Mouse (Mus musculus) CH12.LX (cell line): ENCODE results near the gene Cdc20. TPM values are rescaled to one million over a fixed set of nuclear protein-coding genes. Genes with fewer than 3 reads are reported as not detected.

Experiments
- DNase-seq: peaks from one replicate; pipeline ENCODE4 v3.0.0-alpha.2; 2013; ENCODE audit errors: extremely low read depth
- H3K27ac ChIP-seq: 2 replicates; pipeline ENCODE4 v1.5.1; 2012; ENCODE audit warnings: low read depth, mild to moderate bottlenecking, control low read depth, moderate library complexity; ENCODE audit not compliant: insufficient read depth
- H3K27me3 ChIP-seq: replicated peaks from 2 replicates; pipeline ENCODE3; 2012; ENCODE audit warnings: inconsistent platforms
- H3K36me3 ChIP-seq, 2 experiments: replicated peaks in 1 of 2; 2 replicates each; pipeline versions ENCODE3 to v1.6.1; 2012; ENCODE audit warnings: inconsistent platforms in 1 of 2, low read length in 1 of 2, mild to moderate bottlenecking in 1 of 2, mixed read lengths in 1 of 2, moderate library complexity in 1 of 2; ENCODE audit not compliant: control insufficient read depth in 1 of 2, insufficient read depth in 1 of 2
- H3K4me1 ChIP-seq, 2 experiments: 2 replicates each; pipeline ENCODE4 v1.6.1; 2012; ENCODE audit warnings: inconsistent platforms in 1 of 2, moderate library complexity in 1 of 2; ENCODE audit not compliant: insufficient read depth in 2 of 2, control insufficient read depth in 1 of 2
- H3K4me2 ChIP-seq: 2 replicates; pipeline ENCODE4 v1.6.1; 2012; ENCODE audit warnings: low read depth, mild to moderate bottlenecking, control low read depth; ENCODE audit not compliant: poor library complexity, insufficient read depth, severe bottlenecking
- H3K4me3 ChIP-seq, 3 experiments: fragments of 150-350 bp in 1 of 3; sonication (generic) in 1 of 3; replicated peaks in 1 of 3; 2 replicates each; pipeline versions ENCODE3 to v1.5.1; 2011 to 2012; ENCODE audit warnings: low read depth in 2 of 3, low read length in 2 of 3, mild to moderate bottlenecking in 2 of 3, moderate library complexity in 2 of 3, control low read depth in 1 of 3, improper control_type of control experiment in 1 of 3, inconsistent platforms in 1 of 3, mixed read lengths in 1 of 3; ENCODE audit not compliant: poor library complexity in 1 of 3
- H3K79me2 ChIP-seq: replicated peaks from 2 replicates; pipeline ENCODE4 v1.6.1; 2012; ENCODE audit warnings: mild to moderate bottlenecking, moderate library complexity; ENCODE audit not compliant: control insufficient read depth, poor library complexity, insufficient read depth, severe bottlenecking; ENCODE audit errors: extremely low read depth
- H3K9ac ChIP-seq: 2 replicates; pipeline ENCODE4 v1.6.1; 2012; ENCODE audit warnings: low read depth, mild to moderate bottlenecking, control low read depth, moderate library complexity; ENCODE audit not compliant: insufficient read depth
- H3K9me3 ChIP-seq: replicated peaks from 2 replicates; pipeline ENCODE3; 2012; ENCODE audit warnings: low read length, inconsistent platforms, mixed read lengths
- BHLHE40 ChIP-seq: IDR thresholded peaks from 2 replicates; pipeline ENCODE4 v1.6.1; 2011; ENCODE audit warnings: mild to moderate bottlenecking, low read depth, low read length, improper control_type of control experiment
- CHD1 ChIP-seq: IDR thresholded peaks from 2 replicates; pipeline ENCODE4 v1.6.1; 2012; ENCODE audit warnings: low read depth, low read length, improper control_type of control experiment, inconsistent platforms
- CHD2 ChIP-seq: IDR thresholded peaks from 2 replicates; pipeline ENCODE4 v1.6.1; 2011; ENCODE audit warnings: low read length, improper control_type of control experiment
- CTCF ChIP-seq, 2 experiments: IDR thresholded peaks in 1 of 2; conservative IDR thresholded peaks in 1 of 2; 2 replicates each; pipeline ENCODE4 v1.5.1; 2011 to 2012; ENCODE audit warnings: low read depth in 2 of 2, low read length in 2 of 2, improper control_type of control experiment in 1 of 2, inconsistent platforms in 1 of 2, mild to moderate bottlenecking in 1 of 2, moderate library complexity in 1 of 2
- ELF1 ChIP-seq: IDR thresholded peaks from 2 replicates; pipeline ENCODE4 v1.6.1; 2014; ENCODE audit warnings: low read depth, mild to moderate bottlenecking, inconsistent platforms, low read length, improper control_type of control experiment
- EP300 ChIP-seq: IDR thresholded peaks from 2 replicates; pipeline ENCODE4 v1.6.1; 2011; ENCODE audit warnings: low read length, improper control_type of control experiment
- ETS1 ChIP-seq: conservative IDR thresholded peaks from 2 replicates; pipeline ENCODE4 v1.6.1; 2012; ENCODE audit warnings: low read depth, mild to moderate bottlenecking, inconsistent platforms, low read length, improper control_type of control experiment, moderate library complexity
- GABPA ChIP-seq: IDR thresholded peaks from 2 replicates; pipeline ENCODE4 v1.6.1; 2012; ENCODE audit warnings: low read depth, low read length, improper control_type of control experiment, inconsistent platforms; ENCODE audit not compliant: insufficient replicate concordance
- IRF4 ChIP-seq: IDR thresholded peaks from 2 replicates; pipeline ENCODE4 v1.6.1; 2014; ENCODE audit warnings: low read depth, mild to moderate bottlenecking, inconsistent platforms, low read length, improper control_type of control experiment
- JUN ChIP-seq: IDR thresholded peaks from 2 replicates; pipeline ENCODE4 v1.6.1; 2011; ENCODE audit warnings: low read depth, mild to moderate bottlenecking, low read length, improper control_type of control experiment, moderate library complexity; ENCODE audit not compliant: insufficient read depth
- JUND ChIP-seq: conservative IDR thresholded peaks from 2 replicates; pipeline ENCODE4 v1.6.1; 2011; ENCODE audit warnings: low read depth, low read length, improper control_type of control experiment
- KAT2A ChIP-seq: IDR thresholded peaks from 2 replicates; pipeline ENCODE4 v1.6.1; 2012; ENCODE audit warnings: low read length, improper control_type of control experiment, inconsistent platforms; ENCODE audit not compliant: insufficient replicate concordance
- MAFK ChIP-seq: IDR thresholded peaks from 2 replicates; pipeline ENCODE4 v1.6.1; 2011; ENCODE audit warnings: low read length, improper control_type of control experiment; ENCODE audit not compliant: insufficient replicate concordance
- MAX ChIP-seq: IDR thresholded peaks from 2 replicates; pipeline ENCODE4 v1.6.1; 2011; ENCODE audit warnings: low read length, improper control_type of control experiment
- MAZ ChIP-seq: IDR thresholded peaks from 2 replicates; pipeline ENCODE4 v1.6.1; 2012; ENCODE audit warnings: low read depth, mild to moderate bottlenecking, inconsistent platforms, low read length, improper control_type of control experiment, moderate library complexity
- MEF2A ChIP-seq: IDR thresholded peaks from 2 replicates; pipeline ENCODE4 v1.6.1; 2014; ENCODE audit warnings: low read depth, mild to moderate bottlenecking, inconsistent platforms, low read length, improper control_type of control experiment, borderline replicate concordance
- MYC ChIP-seq: IDR thresholded peaks from 2 replicates; pipeline ENCODE4 v1.6.1; 2011; ENCODE audit warnings: low read depth, mild to moderate bottlenecking, improper control_type of control experiment, low read length
- NRF1 ChIP-seq: IDR thresholded peaks from 2 replicates; pipeline ENCODE4 v1.6.1; 2014; ENCODE audit warnings: low read depth, mild to moderate bottlenecking, inconsistent platforms, low read length, improper control_type of control experiment, moderate library complexity
- POLR2A ChIP-seq: IDR thresholded peaks from 2 replicates; pipeline ENCODE4 v1.6.1; 2011; ENCODE audit warnings: low read depth, mild to moderate bottlenecking, improper control_type of control experiment, low read length
- POLR2AphosphoS2 ChIP-seq: IDR thresholded peaks from 2 replicates; pipeline ENCODE4 v1.6.1; 2011; ENCODE audit warnings: low read depth, low read length, improper control_type of control experiment
- RCOR1 ChIP-seq: conservative IDR thresholded peaks from 2 replicates; pipeline ENCODE4 v1.6.1; 2012; ENCODE audit warnings: low read depth, mild to moderate bottlenecking, inconsistent platforms, low read length, improper control_type of control experiment
- SIN3A ChIP-seq: IDR thresholded peaks from 2 replicates; pipeline ENCODE4 v1.6.1; 2012; ENCODE audit warnings: low read length, improper control_type of control experiment, inconsistent platforms
- SMC3 ChIP-seq: IDR thresholded peaks from 2 replicates; pipeline ENCODE4 v1.6.1; 2011; ENCODE audit warnings: low read depth, low read length, improper control_type of control experiment
- UBTF ChIP-seq: IDR thresholded peaks from 2 replicates; pipeline ENCODE4 v1.6.1; 2012; ENCODE audit warnings: low read depth, mild to moderate bottlenecking, inconsistent platforms, low read length, improper control_type of control experiment, moderate library complexity
- USF1 ChIP-seq: IDR thresholded peaks from 2 replicates; pipeline ENCODE4 v1.6.1; 2014; ENCODE audit warnings: low read depth, mild to moderate bottlenecking, inconsistent platforms, low read length, improper control_type of control experiment
- ZC3H11A ChIP-seq: IDR thresholded peaks from 2 replicates; pipeline ENCODE4 v1.6.1; 2012; ENCODE audit warnings: low read depth, mild to moderate bottlenecking, inconsistent platforms, low read length, improper control_type of control experiment
- ZKSCAN1 ChIP-seq: IDR thresholded peaks from 2 replicates; pipeline ENCODE4 v1.6.1; 2012; ENCODE audit warnings: low read depth, inconsistent platforms, low read length, improper control_type of control experiment, borderline replicate concordance
- ZMIZ1 ChIP-seq: IDR thresholded peaks from 2 replicates; pipeline ENCODE4 v1.6.1; 2012; ENCODE audit warnings: low read depth, mild to moderate bottlenecking, inconsistent platforms, low read length, improper control_type of control experiment
- dilution Hi-C: fragments of 300-500 bp; cut with MboI; formaldehyde crosslinking; loops from 2 replicates; pipeline ENCODE4 v1.14.3; 2020; ENCODE audit warnings: low sequenced_read_pairs; ENCODE audit not compliant: extremely low pct_unique_long_range_greater_than_20kb, extremely low pct_ligation_motif_present
- in situ Hi-C: fragments of 300-500 bp; cut with MboI; formaldehyde crosslinking; loops from 3 replicates; pipeline ENCODE4 v1.14.3; 2019; ENCODE audit warnings: low sequenced_read_pairs, low pct_ligation_motif_present, low pct_unique_long_range_greater_than_20kb, mixed read lengths
- polyA plus RNA-seq: library from polyadenylated mRNA; unstranded; fragments of >175 nt; gene quantifications from 2 replicates; pipeline ENCODE4 v1.2.1, GENCODE M21; 2012; ENCODE audit warnings: low read depth; ENCODE audit not compliant: insufficient read length
- total RNA-seq, 2 experiments: library from RNA; depleted of rRNA; stranded (reverse); fragments of 300-350 nt in 1 of 2; fragments of >200 nt in 1 of 2; gene quantifications; 2 replicates each; pipeline ENCODE4 v1.2.3; 2012 to 2014

The Cdc20 gene
- total and polyA plus RNA-seq, 3 experiments: 172 to 213 (median 212) TPM

- Histone ChIP-seq H3K36me3 (peaks cover 88 to 98% of the 10 kb centered on the region in 2 experiments), H3K4me1 (peaks cover 3 to 4% of the 10 kb centered on the region in 2 experiments), H3K27ac (no peak overlapping the region), H3K9ac (no peak overlapping the region), H3K9me3 (no peaks in the 10 kb centered on the region), H3K79me2 (no peaks in the 10 kb centered on the region), H3K4me3 (no peak overlapping the region), H3K4me2 (no peak overlapping the region), H3K27me3 (no peaks in the 10 kb centered on the region)
- TF ChIP-seq MYC (no peak), POLR2AphosphoS2 (no peak)
- in situ Hi-C loops (no loop called here), dilution Hi-C loops (no loop called here)
- no peak for DNase-seq
Measured at GRCm38 (mm10) chr4:118395289-118395688, 41.9 kb downstream of the Cdc20 start.

GRCm38 (mm10) chr4:118394505-118394904, 42.6 kb downstream of the Cdc20 start:
- Histone ChIP-seq H3K9ac (no peak overlapping the region), H3K27ac (no peak overlapping the region), H3K9me3 (no peaks in the 10 kb centered on the region), H3K36me3 (peaks cover 89 to 98% of the 10 kb centered on the region in 2 experiments), H3K79me2 (no peaks in the 10 kb centered on the region), H3K4me1 (peaks cover 4 to 12% of the 10 kb centered on the region in 2 experiments), H3K27me3 (no peaks in the 10 kb centered on the region), H3K4me3 (no peak overlapping the region), H3K4me2 (no peak overlapping the region)
- in situ Hi-C loops: no loop called here
- dilution Hi-C loops: no loop called here
- no peak for DNase-seq
- TF ChIP-seq ZMIZ1: no peak
- TF ChIP-seq ZKSCAN1: no peak
- no peak for TF ChIP-seq POLR2A
- TF ChIP-seq MAZ: no peak
- no peak for TF ChIP-seq ETS1
- TF ChIP-seq ZC3H11A: no peak
- no peak for TF ChIP-seq JUND
- TF ChIP-seq MAX: no peak
- no peak for TF ChIP-seq JUN
- no peak for TF ChIP-seq IRF4
- TF ChIP-seq CHD2: no peak
- TF ChIP-seq KAT2A: no peak
- no peak for TF ChIP-seq GABPA

- Histone ChIP-seq H3K27ac (no peak overlapping the region), H3K4me2 (no peak overlapping the region), H3K9ac (no peak overlapping the region), H3K36me3 (peaks cover 97 to 100% of the 10 kb centered on the region in 2 experiments), H3K4me1 (peaks cover 4 to 13% of the 10 kb centered on the region in 2 experiments), H3K4me3 (peak overlapping the region in 1 of 3 experiments; percentile 0), H3K9me3 (no peaks in the 10 kb centered on the region), H3K79me2 (no peaks in the 10 kb centered on the region), H3K27me3 (no peaks in the 10 kb centered on the region)
- no peak for TF ChIP-seq USF1
- TF ChIP-seq ZMIZ1: no peak
- TF ChIP-seq UBTF: no peak
- no peak for TF ChIP-seq NRF1
- no peak for TF ChIP-seq MAFK
- TF ChIP-seq ELF1: no peak
- no peak for TF ChIP-seq CHD1
- TF ChIP-seq GABPA: no peak
- no peak for TF ChIP-seq CTCF (conservative IDR thresholded peaks at IDR 0.05 in 1 of 2, IDR thresholded peaks at IDR 0.05 in 1 of 2; ENCODE audit: low read depth in 2 of 2, low read length in 2 of 2)
- TF ChIP-seq RCOR1: no peak
- no peak for TF ChIP-seq SMC3
- TF ChIP-seq ZC3H11A: no peak
- no peak for TF ChIP-seq BHLHE40
- no peak for TF ChIP-seq MEF2A
- no peak for TF ChIP-seq SIN3A
- no peak for TF ChIP-seq EP300
- TF ChIP-seq MAZ: no peak
- no peak for DNase-seq
- dilution Hi-C loops: no loop called here
- in situ Hi-C loops: no loop called here
Measured at GRCm38 (mm10) chr4:118390146-118390545, 47.0 kb downstream of the Cdc20 start.
